Mouse (Mus musculus): ENCODE data around the gene Lpp. TPM values are rescaled to one million over a fixed set of nuclear protein-coding genes. Genes with fewer than 3 reads are reported as not detected.

Lpp gene
- polyA plus RNA-seq, 1 experiment from 2014 or later = 42.7 TPM

GRCm38 (mm10) chr16:24482648-24483047, 89.3 kb downstream of the Lpp start:
- Histone ChIP-seq H3K27ac (replicated peaks; ENCODE audit: low read depth, low read length) (no peak overlapping the region), H3K36me3 (ENCODE audit: control insufficient read depth, insufficient read depth, low read length) (no peaks in the 10 kb centered on the region), H3K9ac (ENCODE audit: low read depth, low read length) (no peak overlapping the region), H3K4me2 (ENCODE audit: low read depth, low read length) (no peak overlapping the region), H3K27me3 (replicated peaks; ENCODE audit: control insufficient read depth, insufficient read depth, low read length) (no peaks in the 10 kb centered on the region), H3K4me3 (ENCODE audit: low read depth, low read length) (no peak overlapping the region), H3K9me3 (ENCODE audit: control insufficient read depth, low read length) (no peaks in the 10 kb centered on the region), H3K4me1 (ENCODE audit: control insufficient read depth, insufficient read depth, low read length) (peaks cover 2% of the 10 kb centered on the region)
- ATAC-seq (ENCODE audit: low read depth) (no peak), DNase-seq (ENCODE audit: low spot score) (no peak)
- WGBS = 83% methylated on average over 6 of the region's 6 CpGs

- Histone ChIP-seq H3K4me3 (ENCODE audit: low read depth, low read length) (no peak overlapping the region), H3K27me3 (replicated peaks; ENCODE audit: control insufficient read depth, insufficient read depth, low read length) (no peaks in the 10 kb centered on the region), H3K9ac (ENCODE audit: low read depth, low read length) (no peak overlapping the region), H3K4me1 (ENCODE audit: control insufficient read depth, insufficient read depth, low read length) (peaks cover 11% of the 10 kb centered on the region), H3K27ac (replicated peaks; ENCODE audit: low read depth, low read length) (no peak overlapping the region), H3K4me2 (ENCODE audit: low read depth, low read length) (no peak overlapping the region), H3K36me3 (ENCODE audit: control insufficient read depth, insufficient read depth, low read length) (no peaks in the 10 kb centered on the region), H3K9me3 (ENCODE audit: control insufficient read depth, low read length) (no peaks in the 10 kb centered on the region)
- 87% methylated on average over 13 of the region's 13 CpGs for WGBS
- DNase-seq (ENCODE audit: low spot score) (no peak), ATAC-seq (ENCODE audit: low read depth) (no peak)
These were observed 90.3 kb downstream of the Lpp start for GRCm38 (mm10) chr16:24483527-24484101.

GRCm38 (mm10) chr16:24487782-24488241, 94.5 kb downstream of the Lpp start:
- ATAC-seq (ENCODE audit: low read depth) (no peak), DNase-seq (ENCODE audit: low spot score) (peak; percentile 74)
- H3K4me1 ChIP-seq (ENCODE audit: control insufficient read depth, insufficient read depth, low read length) = peaks cover 41% of the 10 kb centered on the region
- no peaks in the 10 kb centered on the region for H3K27me3 ChIP-seq (replicated peaks; ENCODE audit: control insufficient read depth, insufficient read depth, low read length)
- 36% methylated on average over 6 of the region's 6 CpGs for WGBS
- H3K36me3 ChIP-seq (ENCODE audit: control insufficient read depth, insufficient read depth, low read length) = no peaks in the 10 kb centered on the region
- H3K4me3 ChIP-seq (ENCODE audit: low read depth, low read length) = no peak overlapping the region
- H3K27ac ChIP-seq (replicated peaks; ENCODE audit: low read depth, low read length) = peak overlapping the region; percentile 48; the same call in 1 of the 2 replicates
- H3K9me3 ChIP-seq (ENCODE audit: control insufficient read depth, low read length) = no peaks in the 10 kb centered on the region
- no peak overlapping the region for H3K4me2 ChIP-seq (ENCODE audit: low read depth, low read length)
- H3K9ac ChIP-seq (ENCODE audit: low read depth, low read length) = no peak overlapping the region

GRCm38 (mm10) chr16:24489516-24490285, 96.4 kb downstream of the Lpp start:
- peaks cover 53% of the 10 kb centered on the region for H3K4me1 ChIP-seq (ENCODE audit: control insufficient read depth, insufficient read depth, low read length)
- peak overlapping the region; percentile 70 for H3K27ac ChIP-seq (replicated peaks; ENCODE audit: low read depth, low read length)
- H3K9ac ChIP-seq (ENCODE audit: low read depth, low read length) = no peak overlapping the region

GRCm38 (mm10) chr16:24490751-24491485, 97.6 kb downstream of the Lpp start:
- Histone ChIP-seq H3K27me3 (replicated peaks; ENCODE audit: control insufficient read depth, insufficient read depth, low read length) (no peaks in the 10 kb centered on the region), H3K9ac (ENCODE audit: low read depth, low read length) (0 out of 2 replicates have a peak overlapping the region, but pooled peaks have one; percentile 15), H3K36me3 (ENCODE audit: control insufficient read depth, insufficient read depth, low read length) (no peaks in the 10 kb centered on the region), H3K27ac (replicated peaks; ENCODE audit: low read depth, low read length) (peak overlapping the region; percentile 70), H3K4me1 (ENCODE audit: control insufficient read depth, insufficient read depth, low read length) (peaks cover 62% of the 10 kb centered on the region), H3K4me2 (ENCODE audit: low read depth, low read length) (peak overlapping the region; percentile 25), H3K9me3 (ENCODE audit: control insufficient read depth, low read length) (no peaks in the 10 kb centered on the region), H3K4me3 (ENCODE audit: low read depth, low read length) (no peak overlapping the region)
- WGBS = 38% methylated on average over 18 of the region's 18 CpGs
- peak; percentile 89 for DNase-seq (ENCODE audit: low spot score)
- peak; percentile 88 for ATAC-seq (ENCODE audit: low read depth)

More at GRCm38 (mm10) chr16:24489516-24490285, 96.4 kb downstream of the Lpp start:
- no peak overlapping the region for H3K4me2 ChIP-seq (ENCODE audit: low read depth, low read length)
- H3K36me3 ChIP-seq (ENCODE audit: control insufficient read depth, insufficient read depth, low read length) = no peaks in the 10 kb centered on the region
- no peak for ATAC-seq (ENCODE audit: low read depth)
- 78% methylated on average over 8 of the region's 8 CpGs for WGBS
- DNase-seq (ENCODE audit: low spot score) = no peak
- H3K9me3 ChIP-seq (ENCODE audit: control insufficient read depth, low read length) = no peaks in the 10 kb centered on the region
- H3K27me3 ChIP-seq (replicated peaks; ENCODE audit: control insufficient read depth, insufficient read depth, low read length) = no peaks in the 10 kb centered on the region
- H3K4me3 ChIP-seq (ENCODE audit: low read depth, low read length) = no peak overlapping the region

GRCm38 (mm10) chr16:24491486-24491758, 98.1 kb downstream of the Lpp start:
- DNase-seq (ENCODE audit: low spot score) = no peak
- peak overlapping the region; percentile 25; the same call in 1 of the 2 replicates for H3K4me2 ChIP-seq (ENCODE audit: low read depth, low read length)
- H3K4me1 ChIP-seq (ENCODE audit: control insufficient read depth, insufficient read depth, low read length) = peaks cover 62% of the 10 kb centered on the region
- H3K27me3 ChIP-seq (replicated peaks; ENCODE audit: control insufficient read depth, insufficient read depth, low read length) = no peaks in the 10 kb centered on the region
- no peak overlapping the region for H3K9ac ChIP-seq (ENCODE audit: low read depth, low read length)
- H3K9me3 ChIP-seq (ENCODE audit: control insufficient read depth, low read length) = no peaks in the 10 kb centered on the region
- ATAC-seq (ENCODE audit: low read depth) = no peak
- H3K4me3 ChIP-seq (ENCODE audit: low read depth, low read length) = no peak overlapping the region
- 38% methylated on average over 2 of the region's 2 CpGs for WGBS
- peak overlapping the region; percentile 70 for H3K27ac ChIP-seq (replicated peaks; ENCODE audit: low read depth, low read length)
- no peaks in the 10 kb centered on the region for H3K36me3 ChIP-seq (ENCODE audit: control insufficient read depth, insufficient read depth, low read length)

- Histone ChIP-seq H3K4me2 (ENCODE audit: low read depth, low read length) (no peak overlapping the region), H3K36me3 (ENCODE audit: control insufficient read depth, insufficient read depth, low read length) (no peaks in the 10 kb centered on the region), H3K27ac (replicated peaks; ENCODE audit: low read depth, low read length) (no peak overlapping the region), H3K9me3 (ENCODE audit: control insufficient read depth, low read length) (no peaks in the 10 kb centered on the region), H3K9ac (ENCODE audit: low read depth, low read length) (no peak overlapping the region), H3K4me1 (ENCODE audit: control insufficient read depth, insufficient read depth, low read length) (peaks cover 62% of the 10 kb centered on the region), H3K4me3 (ENCODE audit: low read depth, low read length) (no peak overlapping the region), H3K27me3 (replicated peaks; ENCODE audit: control insufficient read depth, insufficient read depth, low read length) (no peaks in the 10 kb centered on the region)
- 76% methylated on average over 4 of the region's 4 CpGs for WGBS
- ATAC-seq (ENCODE audit: low read depth) = no peak
- no peak for DNase-seq (ENCODE audit: low spot score)
These were observed 99.1 kb downstream of the Lpp start for GRCm38 (mm10) chr16:24492194-24492940.

GRCm38 (mm10) chr16:24494531-24494930, 101.2 kb downstream of the Lpp start:
- 23% methylated on average over 6 of the region's 6 CpGs for WGBS
- H3K4me1 ChIP-seq (ENCODE audit: control insufficient read depth, insufficient read depth, low read length) = peaks cover 47% of the 10 kb centered on the region
- H3K4me3 ChIP-seq (ENCODE audit: low read depth, low read length) = no peak overlapping the region
- ATAC-seq (ENCODE audit: low read depth) (no peak), DNase-seq (ENCODE audit: low spot score) (peak; percentile 73)
- H3K27me3 ChIP-seq (replicated peaks; ENCODE audit: control insufficient read depth, insufficient read depth, low read length) = no peaks in the 10 kb centered on the region
- no peaks in the 10 kb centered on the region for H3K9me3 ChIP-seq (ENCODE audit: control insufficient read depth, low read length)
- H3K9ac ChIP-seq (ENCODE audit: low read depth, low read length) = no peak overlapping the region
- peak overlapping the region; percentile 44 for H3K27ac ChIP-seq (replicated peaks; ENCODE audit: low read depth, low read length)
- no peaks in the 10 kb centered on the region for H3K36me3 ChIP-seq (ENCODE audit: control insufficient read depth, insufficient read depth, low read length)
- H3K4me2 ChIP-seq (ENCODE audit: low read depth, low read length) = no peak overlapping the region

All from embryonic facial prominence, embryonic 14.5 days (tissue).